Mouse (Mus musculus): ENCODE measurements at regions not wholly inside any gene's neighbourhood (a gene's known extent, or its start where the extent isn't known, plus 50 kb on each side); places are given as distances from the start of the nearest gene placed in this dataset.

GRCm38 (mm10) chr4:58671406-58672035 is 116.0 kb downstream of the Olfr267 start:
- TF ChIP-seq ZC3H11A (IDR thresholded peaks at IDR 0.05; ENCODE audit: borderline replicate concordance, low read depth, low read length) = no peak
- TF ChIP-seq ZNF384 (IDR thresholded peaks at IDR 0.05; ENCODE audit: low read depth, low read length) = no peak
- TF ChIP-seq HCFC1 (IDR thresholded peaks at IDR 0.05; ENCODE audit: borderline replicate concordance, insufficient read depth, low read length) = no peak

All from ES-E14 (cell line).